Mouse (Mus musculus) embryonic facial prominence, embryonic 13.5 days (tissue): ENCODE measurements around the gene Hip1r. TPM values are rescaled to one million over a fixed set of nuclear protein-coding genes. Genes with fewer than 3 reads are reported as not detected.

Experiments used
- ATAC-seq: fragments of 200-750 bp; cut with Nextera tagmentation; 2 replicates; pipeline ENCODE4 v1.8.0; 2017; ENCODE audit warnings: low read depth; ENCODE audit not compliant: insufficient number of reproducible peaks, insufficient read depth, low FRiP score, low TSS enrichment
- H3K27ac ChIP-seq: fragments of 300-500 bp; sonication (generic); 2 replicates; pipeline ENCODE4 v1.5.1; 2015; ENCODE audit warnings: moderate library complexity, mild to moderate bottlenecking, inconsistent platforms
- H3K27me3 ChIP-seq: fragments of 300-500 bp; sonication (generic); 2 replicates; pipeline ENCODE4 v1.6.1; 2015; ENCODE audit warnings: mild to moderate bottlenecking, inconsistent platforms
- H3K36me3 ChIP-seq: fragments of 300-500 bp; sonication (generic); 2 replicates; pipeline ENCODE4 v1.6.1; 2015; ENCODE audit warnings: mild to moderate bottlenecking, inconsistent platforms
- H3K4me1 ChIP-seq: fragments of 300-500 bp; sonication (generic); 2 replicates; pipeline ENCODE4 v1.6.1; 2015; ENCODE audit warnings: inconsistent platforms
- H3K4me2 ChIP-seq: fragments of 300-500 bp; sonication (generic); 2 replicates; pipeline ENCODE4 v1.6.1; 2015; ENCODE audit warnings: moderate library complexity, mild to moderate bottlenecking, inconsistent platforms
- H3K4me3 ChIP-seq: fragments of 300-500 bp; sonication (generic); 2 replicates; pipeline ENCODE4 v1.5.1; 2015; ENCODE audit warnings: mild to moderate bottlenecking, inconsistent platforms
- H3K9ac ChIP-seq: fragments of 300-500 bp; sonication (generic); 2 replicates; pipeline ENCODE4 v1.6.1; 2015; ENCODE audit warnings: mild to moderate bottlenecking, inconsistent platforms
- H3K9me3 ChIP-seq: fragments of 300-500 bp; sonication (generic); 2 replicates; pipeline ENCODE4 v1.6.1; 2016; ENCODE audit warnings: inconsistent platforms
- WGBS: fragments of 180-500 bp; shearing (Covaris S2); methylation state at CpG from one replicate; pipeline ENCODE4 v1.1.7; 2015; ENCODE audit warnings: mixed read lengths; 5-methylcytosine and 5-hydroxymethylcytosine counted together
- polyA plus RNA-seq: library from polyadenylated mRNA; unstranded; fragments of >200 nt; fragmentation: Nextera tagmentation; extraction: Ambion mirVana; gene quantifications from 2 replicates; pipeline ENCODE4 v1.2.1, GENCODE M21; 2015

The Hip1r gene
- polyA plus RNA-seq, 1 experiment from 2014 or later, result 9.6 TPM

DNA sequence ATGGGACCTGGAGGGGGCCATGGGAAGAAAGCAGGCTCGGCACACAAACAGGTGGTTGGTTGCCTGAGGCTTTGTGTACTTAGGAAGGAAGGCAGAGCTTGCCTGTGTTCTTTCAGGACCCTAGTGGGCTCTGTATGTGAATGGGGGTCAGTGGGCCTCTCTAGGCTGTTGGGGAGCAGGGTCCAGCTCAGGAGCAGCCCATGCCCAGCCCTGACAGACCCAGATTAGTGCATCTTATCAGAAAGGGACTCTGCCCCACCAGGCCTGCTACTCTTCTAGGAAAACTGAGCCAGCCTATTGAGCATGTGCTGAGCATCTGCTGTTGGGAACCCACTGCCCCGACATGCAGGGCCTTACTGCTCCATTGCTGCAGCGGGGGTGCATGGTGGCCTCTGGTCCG lies 14.1 kb downstream of the Hip1r start:
- WGBS, result 70% methylated on average over 4 of the region's 4 CpGs
- no peak for ATAC-seq

DNA sequence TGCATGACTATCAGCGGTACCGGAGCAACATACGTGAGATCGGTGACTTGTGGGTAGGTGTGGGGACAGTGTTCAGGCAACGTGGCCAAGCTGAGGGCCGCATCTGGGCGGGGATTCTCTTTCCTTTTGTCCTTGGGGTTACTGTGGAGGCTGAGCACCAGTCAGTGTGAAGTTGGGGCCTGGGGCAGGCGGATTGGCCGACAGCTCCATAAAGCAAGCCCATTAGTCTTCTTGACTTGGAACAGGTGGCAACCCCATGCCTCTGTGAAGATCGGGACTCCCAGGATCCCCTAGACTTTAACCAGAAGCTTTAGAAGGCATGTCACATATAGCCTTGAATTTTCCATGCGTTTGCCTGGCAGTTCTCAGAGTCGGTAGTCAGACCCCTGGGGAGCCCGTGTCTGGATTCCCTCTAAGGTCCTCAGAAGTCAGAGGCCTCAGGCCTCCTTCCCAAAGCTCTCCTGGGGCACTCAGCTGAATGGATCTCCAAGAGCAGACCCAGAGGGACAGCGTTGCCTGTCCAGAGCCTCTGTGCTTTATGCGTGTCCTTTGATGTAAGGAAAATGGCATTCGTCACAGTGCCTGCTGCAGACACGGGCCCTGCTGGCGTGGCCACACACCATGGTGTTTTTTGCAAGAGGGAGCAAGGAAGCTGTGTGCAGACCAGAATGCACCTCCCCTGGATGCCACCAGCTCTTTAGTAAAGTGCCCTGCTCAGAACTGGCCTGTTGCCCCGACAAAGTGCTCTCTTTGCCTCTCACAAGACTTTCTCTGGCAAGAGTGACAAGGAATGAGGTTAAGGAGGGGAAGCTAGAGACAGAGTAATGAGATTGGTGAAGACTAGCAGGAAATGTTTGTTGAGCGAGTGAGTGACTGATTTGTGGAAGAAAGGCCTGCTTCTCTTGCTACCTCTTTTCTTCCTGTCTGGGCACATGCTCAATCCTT lies 16.8 kb downstream of the Hip1r start:
- 73% methylated on average over 20 of the region's 20 CpGs for WGBS
- Histone ChIP-seq H3K27me3 (no peaks in the 10 kb centered on the region), H3K4me3 (no peak overlapping the region), H3K27ac (no peak overlapping the region), H3K9ac (peak overlapping the region; percentile 16; the same call in 1 of the 2 replicates), H3K4me1 (peaks cover 17% of the 10 kb centered on the region), H3K4me2 (no peak overlapping the region), H3K9me3 (no peaks in the 10 kb centered on the region), H3K36me3 (no peaks in the 10 kb centered on the region)
- no peak for ATAC-seq

More for the DNA sequence above, 14.1 kb downstream of the Hip1r start:
- H3K36me3 ChIP-seq, result no peaks in the 10 kb centered on the region
- no peak overlapping the region for H3K4me2 ChIP-seq
- no peak overlapping the region for H3K9ac ChIP-seq
- H3K27me3 ChIP-seq, result no peaks in the 10 kb centered on the region
- no peak overlapping the region for H3K4me3 ChIP-seq
- peaks cover 14% of the 10 kb centered on the region for H3K4me1 ChIP-seq
- no peak overlapping the region for H3K27ac ChIP-seq
- no peaks in the 10 kb centered on the region for H3K9me3 ChIP-seq

DNA sequence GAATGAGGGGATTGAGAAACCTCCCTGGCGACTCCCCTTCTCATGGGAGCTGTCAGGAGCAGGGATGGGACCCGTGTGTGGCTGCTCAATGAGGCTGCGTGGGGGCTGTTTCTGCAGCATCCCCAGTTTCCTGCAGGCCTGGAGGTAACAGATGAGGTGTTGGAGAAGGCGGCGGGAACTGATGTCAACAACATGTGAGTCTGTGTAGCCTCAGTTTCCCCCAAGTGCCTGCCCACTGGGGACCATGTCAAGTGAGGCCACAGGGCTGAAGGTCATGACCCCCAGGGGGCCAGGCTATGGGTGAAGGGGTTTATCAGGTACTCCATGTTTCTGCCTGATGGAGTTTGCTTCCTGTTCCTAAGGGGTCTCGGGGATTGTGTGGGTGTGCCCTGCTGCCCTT lies 17.9 kb downstream of the Hip1r start:
- Histone ChIP-seq H3K4me1 (peaks cover 20% of the 10 kb centered on the region), H3K4me2 (no peak overlapping the region), H3K9ac (no peak overlapping the region), H3K9me3 (no peaks in the 10 kb centered on the region), H3K27me3 (no peaks in the 10 kb centered on the region), H3K36me3 (no peaks in the 10 kb centered on the region), H3K27ac (no peak overlapping the region), H3K4me3 (no peak overlapping the region)
- no peak for ATAC-seq
- 82% methylated on average over 6 of the region's 6 CpGs for whole genome bisulfite sequencing

DNA sequence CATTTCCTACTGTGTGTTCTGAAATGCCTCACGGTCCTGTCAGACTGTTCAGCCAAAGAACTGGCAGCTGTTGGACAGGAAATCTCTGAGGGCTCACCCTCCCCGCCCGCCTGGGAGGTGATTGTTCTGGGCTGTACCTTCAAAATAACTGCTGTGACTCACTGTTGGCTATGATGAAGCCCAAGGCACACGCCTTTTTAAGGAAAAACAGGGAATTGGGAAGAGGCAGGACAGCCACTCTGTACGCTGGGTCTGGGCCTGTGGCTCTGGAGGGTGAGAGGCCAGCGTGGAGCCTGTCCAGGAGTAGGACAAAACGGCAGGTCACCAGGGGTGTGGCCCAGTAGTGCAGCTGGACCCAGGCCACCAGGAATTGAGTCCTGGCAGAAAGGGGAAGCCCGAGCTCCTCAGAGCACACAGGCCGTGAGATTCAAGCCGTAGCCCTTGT lies 18.8 kb downstream of the Hip1r start:
- H3K27ac ChIP-seq, result no peak overlapping the region
- H3K4me2 ChIP-seq, result no peak overlapping the region
- no peaks in the 10 kb centered on the region for H3K27me3 ChIP-seq
- no peak for ATAC-seq
- no peak overlapping the region for H3K4me3 ChIP-seq
- 88% methylated on average over 10 of the region's 10 CpGs for WGBS
- peaks cover 12% of the 10 kb centered on the region for H3K4me1 ChIP-seq
- 0 out of 2 replicates have a peak overlapping the region, but pooled peaks have one; percentile 16 for H3K9ac ChIP-seq
- no peaks in the 10 kb centered on the region for H3K9me3 ChIP-seq
- peaks cover 6% of the 10 kb centered on the region for H3K36me3 ChIP-seq

DNA sequence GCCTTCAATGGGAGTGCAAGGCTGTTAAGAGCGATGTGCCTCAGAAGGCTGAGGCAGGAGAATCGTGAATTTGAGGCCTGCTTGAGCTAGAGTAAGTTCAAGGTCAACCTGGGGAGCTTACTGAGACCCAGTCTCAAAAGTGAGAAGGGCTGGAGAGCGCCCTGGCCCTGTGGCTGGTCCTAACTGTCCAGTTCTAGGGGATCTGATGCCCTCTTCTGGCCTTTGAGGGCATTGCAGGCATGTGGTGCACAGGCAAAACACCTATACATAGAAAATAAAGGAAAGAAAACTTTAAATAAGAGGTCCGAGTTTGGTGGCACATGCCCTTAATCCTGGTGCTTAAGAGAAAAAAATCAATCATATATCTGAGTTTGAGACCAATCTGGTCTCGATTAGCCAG lies 19.4 kb downstream of the Hip1r start:
- H3K27ac ChIP-seq, result no peak overlapping the region; the same call in 1 of the 2 replicates
- no peak overlapping the region for H3K4me3 ChIP-seq
- H3K4me2 ChIP-seq, result no peak overlapping the region
- H3K9ac ChIP-seq, result no peak overlapping the region
- H3K27me3 ChIP-seq, result no peaks in the 10 kb centered on the region
- H3K4me1 ChIP-seq, result peaks cover 7% of the 10 kb centered on the region; the same call in 1 of the 2 replicates
- 33% methylated on average over 5 of the region's 5 CpGs for WGBS
- no peak for ATAC-seq
- H3K36me3 ChIP-seq, result peaks cover 6% of the 10 kb centered on the region
- H3K9me3 ChIP-seq, result no peaks in the 10 kb centered on the region

DNA sequence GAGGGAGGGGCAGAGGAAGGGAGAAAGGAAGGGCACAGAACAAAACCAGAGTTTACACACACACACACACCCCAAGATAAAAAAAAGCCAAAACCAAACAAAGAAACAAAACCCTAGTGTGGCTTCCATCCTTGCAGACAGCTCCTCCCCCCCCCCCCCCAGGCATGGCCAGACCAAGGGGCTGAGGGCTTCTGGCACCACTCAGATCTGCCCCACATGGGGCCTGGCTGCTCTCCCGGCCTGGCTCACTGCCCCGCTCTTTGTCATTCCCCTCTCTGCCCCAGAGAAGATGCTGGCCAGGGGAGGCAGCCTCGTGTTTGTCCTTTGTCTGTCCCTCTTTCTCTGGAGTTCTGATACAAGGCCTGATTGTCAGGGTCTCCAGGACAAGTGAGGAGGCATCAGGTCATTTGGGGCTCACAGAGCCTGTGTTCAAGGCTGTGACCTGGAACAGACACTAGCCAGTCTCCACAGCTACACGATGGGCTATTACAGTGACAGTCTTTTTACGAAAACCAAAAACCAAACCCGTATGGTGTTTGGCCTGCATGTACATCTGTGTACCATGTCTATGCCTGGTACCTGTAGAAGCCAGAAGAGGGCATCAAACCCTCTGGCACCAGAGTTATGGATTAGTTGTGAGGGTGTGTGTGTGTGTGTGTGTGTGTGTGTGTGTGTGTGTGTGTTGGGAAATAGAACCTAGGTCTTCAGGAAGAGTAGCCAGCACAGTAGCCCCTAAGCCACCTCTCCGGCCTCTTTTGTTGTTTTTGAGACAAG lies 20.0 kb downstream of the Hip1r start:
- WGBS, result 58% methylated on average over 7 of the region's 7 CpGs
- Histone ChIP-seq H3K9me3 (no peaks in the 10 kb centered on the region), H3K27ac (no peak overlapping the region; the same call in 1 of the 2 replicates)

DNA sequence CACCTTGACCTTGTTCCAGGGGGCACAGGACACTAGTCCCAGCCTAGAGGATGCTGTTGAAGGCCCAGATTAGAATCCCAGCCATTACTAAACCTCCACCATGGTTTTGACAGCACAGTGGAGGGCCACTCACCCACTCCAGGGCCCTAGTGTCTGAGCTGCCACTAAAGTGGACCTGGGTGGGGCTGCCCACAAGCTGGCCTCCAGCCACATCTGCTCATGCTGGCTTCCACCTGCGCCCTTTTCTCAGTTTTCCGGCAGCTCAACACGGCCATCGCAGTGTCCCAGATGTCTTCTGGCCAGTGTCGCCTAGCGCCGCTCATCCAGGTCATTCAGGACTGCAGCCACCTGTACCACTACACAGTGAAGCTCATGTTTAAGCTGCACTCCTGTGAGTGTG lies 21.0 kb downstream of the Hip1r start:
- ATAC-seq, result no peak
- no peaks in the 10 kb centered on the region for H3K27me3 ChIP-seq
- peaks cover 7% of the 10 kb centered on the region; the same call in 1 of the 2 replicates for H3K4me1 ChIP-seq
- no peaks in the 10 kb centered on the region for H3K9me3 ChIP-seq
- 94% methylated on average over 7 of the region's 7 CpGs for WGBS
- no peak overlapping the region for H3K27ac ChIP-seq
- no peak overlapping the region for H3K4me2 ChIP-seq
- H3K36me3 ChIP-seq, result peaks cover 7% of the 10 kb centered on the region
- no peak overlapping the region for H3K4me3 ChIP-seq
- no peak overlapping the region for H3K9ac ChIP-seq

More for the DNA sequence above, 20.0 kb downstream of the Hip1r start:
- ATAC-seq, result no peak
- Histone ChIP-seq H3K36me3 (peaks cover 6% of the 10 kb centered on the region), H3K4me1 (peaks cover 7% of the 10 kb centered on the region; the same call in 1 of the 2 replicates), H3K4me3 (no peak overlapping the region), H3K4me2 (no peak overlapping the region), H3K9ac (no peak overlapping the region), H3K27me3 (no peaks in the 10 kb centered on the region)

DNA sequence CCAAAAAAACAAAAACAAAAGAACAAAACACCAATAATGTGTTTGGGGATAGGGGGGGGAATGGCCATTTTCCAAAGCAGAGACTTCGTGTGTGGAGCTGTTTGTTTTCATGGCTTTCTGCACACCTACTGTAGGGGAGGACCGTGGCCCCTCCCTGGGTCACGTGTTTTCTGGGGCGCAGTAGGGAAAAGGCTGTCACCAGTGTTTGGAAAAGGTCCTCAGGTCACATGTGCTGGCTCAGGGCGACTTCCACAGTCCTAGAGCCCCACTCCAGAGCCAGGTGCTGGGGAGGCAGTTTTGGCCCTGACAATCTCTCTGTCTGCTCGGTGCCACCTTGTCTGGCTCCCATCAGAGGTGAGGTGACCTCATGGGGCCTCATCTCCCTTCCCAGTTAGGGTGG lies 22.0 kb downstream of the Hip1r start:
- Histone ChIP-seq H3K27ac (no peak overlapping the region), H3K4me1 (peaks cover 7% of the 10 kb centered on the region; the same call in 1 of the 2 replicates), H3K9me3 (no peaks in the 10 kb centered on the region), H3K27me3 (no peaks in the 10 kb centered on the region), H3K9ac (no peak overlapping the region), H3K4me3 (no peak overlapping the region), H3K4me2 (no peak overlapping the region), H3K36me3 (peaks cover 15% of the 10 kb centered on the region)
- ATAC-seq, result no peak
- WGBS, result 78% methylated on average over 6 of the region's 6 CpGs

DNA sequence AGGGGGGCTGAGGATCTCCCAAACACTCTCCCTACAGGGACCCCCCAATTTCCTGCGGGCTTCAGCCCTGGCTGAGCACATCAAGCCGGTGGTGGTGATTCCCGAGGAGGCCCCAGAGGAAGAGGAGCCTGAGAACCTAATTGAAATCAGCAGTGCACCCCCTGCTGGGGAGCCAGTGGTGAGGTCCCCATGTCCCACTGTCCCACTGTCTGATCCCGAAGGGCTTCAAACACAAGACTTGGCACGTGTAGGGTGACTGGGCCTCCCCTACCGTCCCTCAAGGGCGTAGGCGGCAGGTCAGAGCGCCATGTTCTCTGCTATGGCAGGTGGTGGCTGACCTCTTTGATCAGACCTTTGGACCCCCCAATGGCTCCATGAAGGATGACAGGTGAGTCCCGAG lies 22.8 kb downstream of the Hip1r start:
- 78% methylated on average over 10 of the region's 10 CpGs for WGBS
- Histone ChIP-seq H3K27ac (no peak overlapping the region), H3K36me3 (peaks cover 15% of the 10 kb centered on the region), H3K4me3 (no peak overlapping the region), H3K4me1 (peaks cover 7% of the 10 kb centered on the region; the same call in 1 of the 2 replicates), H3K9ac (0 out of 2 replicates have a peak overlapping the region, but pooled peaks have one; percentile 16), H3K27me3 (no peaks in the 10 kb centered on the region), H3K9me3 (no peaks in the 10 kb centered on the region), H3K4me2 (no peak overlapping the region)
- no peak for ATAC-seq

DNA sequence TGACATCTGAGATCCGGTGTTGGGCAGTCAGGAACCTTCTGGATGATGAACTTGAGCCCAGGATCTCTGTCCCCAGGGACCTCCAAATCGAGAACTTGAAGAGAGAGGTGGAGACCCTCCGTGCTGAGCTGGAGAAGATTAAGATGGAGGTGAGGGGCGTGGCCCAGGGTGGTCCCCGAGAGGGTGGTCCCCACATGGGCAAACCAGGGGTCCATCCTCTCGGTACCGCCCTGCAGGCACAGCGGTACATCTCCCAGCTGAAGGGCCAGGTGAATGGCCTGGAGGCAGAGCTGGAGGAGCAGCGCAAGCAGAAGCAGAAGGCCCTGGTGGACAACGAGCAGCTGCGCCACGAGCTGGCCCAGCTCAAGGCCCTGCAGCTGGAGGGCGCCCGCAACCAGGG lies 23.3 kb downstream of the Hip1r start:
- H3K36me3 ChIP-seq, result peaks cover 15% of the 10 kb centered on the region
- 85% methylated on average over 14 of the region's 14 CpGs for WGBS
- H3K4me3 ChIP-seq, result no peak overlapping the region
- H3K9me3 ChIP-seq, result no peaks in the 10 kb centered on the region
- ATAC-seq, result no peak
- no peak overlapping the region for H3K4me2 ChIP-seq
- H3K9ac ChIP-seq, result no peak overlapping the region
- H3K4me1 ChIP-seq, result peaks cover 7% of the 10 kb centered on the region; the same call in 1 of the 2 replicates
- H3K27ac ChIP-seq, result no peak overlapping the region
- no peaks in the 10 kb centered on the region for H3K27me3 ChIP-seq

DNA sequence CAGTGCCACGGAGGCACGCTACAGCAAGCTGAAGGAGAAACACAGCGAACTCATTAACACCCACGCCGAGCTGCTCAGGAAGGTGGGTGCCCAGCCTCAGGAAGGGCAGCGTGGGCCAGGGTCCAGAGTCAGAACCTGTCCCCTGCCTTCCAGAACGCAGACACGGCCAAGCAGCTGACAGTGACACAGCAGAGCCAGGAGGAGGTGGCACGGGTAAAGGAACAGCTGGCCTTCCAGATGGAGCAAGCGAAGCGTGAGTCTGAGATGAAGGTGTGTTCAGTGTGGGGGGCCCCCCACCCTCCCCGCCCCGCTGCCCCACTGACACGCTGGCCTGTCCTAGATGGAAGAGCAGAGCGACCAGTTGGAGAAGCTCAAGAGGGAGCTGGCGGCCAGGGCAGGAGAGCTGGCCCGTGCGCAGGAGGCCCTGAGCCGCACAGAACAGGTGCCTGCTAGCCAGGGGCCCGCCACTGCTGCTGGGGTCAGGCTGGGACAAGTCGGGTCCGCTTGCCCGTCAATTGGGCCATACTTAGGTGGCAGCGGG lies 23.9 kb downstream of the Hip1r start:
- Histone ChIP-seq H3K27me3 (no peaks in the 10 kb centered on the region), H3K4me3 (no peak overlapping the region), H3K9ac (no peak overlapping the region), H3K9me3 (no peaks in the 10 kb centered on the region), H3K36me3 (peaks cover 15% of the 10 kb centered on the region), H3K4me2 (no peak overlapping the region), H3K27ac (no peak overlapping the region), H3K4me1 (peaks cover 7% of the 10 kb centered on the region; the same call in 1 of the 2 replicates)
- no peak for ATAC-seq
- 86% methylated on average over 24 of the region's 24 CpGs for WGBS
